Mouse (Mus musculus): ENCODE measurements around the gene Pla2g4a.

DNA sequence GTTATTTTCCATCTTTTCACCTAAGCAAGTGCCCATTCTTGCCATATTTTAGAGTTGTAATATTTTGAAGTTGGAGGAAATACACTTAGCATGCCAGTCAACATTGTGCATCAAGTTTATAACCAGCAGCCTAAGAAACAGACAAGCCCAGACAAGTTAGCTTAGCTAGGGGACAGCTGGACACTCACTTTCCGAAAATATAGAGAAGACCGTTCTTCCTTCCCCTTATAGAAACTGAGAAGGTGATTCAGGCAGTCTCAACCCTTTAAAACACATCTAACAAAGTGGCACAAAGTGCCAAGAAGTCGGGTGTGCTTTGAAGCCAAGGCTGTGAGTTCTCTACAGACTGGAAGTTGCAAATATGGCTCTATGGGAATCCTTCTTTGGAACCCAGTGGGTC is 10.4 kb downstream of the Pla2g4a start:
- TF ChIP-seq CTCF (IDR thresholded peaks at IDR 0.05; ENCODE audit: low read depth, low read length) (no peak), POLR2A (IDR thresholded peaks at IDR 0.05; ENCODE audit: extremely low read depth, insufficient read depth, low read length) (no peak)

All from liver, adult 2 months (tissue).